Mouse (Mus musculus) C2C12 (cell line): ENCODE measurements at regions not wholly inside any gene's neighbourhood (a gene's known extent, or its start where the extent isn't known, plus 50 kb on each side); places are given as distances from the start of the nearest gene placed in this dataset.

Source experiments
- CEBPB ChIP-seq: IDR thresholded peaks from one replicate; pipeline ENCODE4 v1.6.1; 2011; ENCODE audit warnings: low read depth, mild to moderate bottlenecking, control low read depth, moderate library complexity
- CTCF ChIP-seq: IDR thresholded peaks from one replicate; pipeline ENCODE4 v1.5.1; 2011; ENCODE audit not compliant: control insufficient read depth, insufficient read depth, insufficient read length
- FOSL1 ChIP-seq: IDR thresholded peaks from one replicate; pipeline ENCODE4 v1.8.0; 2011; ENCODE audit warnings: mild to moderate bottlenecking, low read length; ENCODE audit not compliant: poor library complexity, insufficient read depth, severe bottlenecking
- MAX ChIP-seq: IDR thresholded peaks from one replicate; pipeline ENCODE4 v1.6.1; 2011; ENCODE audit warnings: mild to moderate bottlenecking, control low read depth
- MYOG ChIP-seq: IDR thresholded peaks from one replicate; pipeline ENCODE4 v1.6.1; 2011; ENCODE audit not compliant: control insufficient read depth, insufficient read length; ENCODE audit errors: extremely low read depth
- USF1 ChIP-seq: IDR thresholded peaks from one replicate; pipeline ENCODE4 v1.6.1; 2011; ENCODE audit warnings: low read depth, mild to moderate bottlenecking, control low read depth, moderate library complexity

DNA sequence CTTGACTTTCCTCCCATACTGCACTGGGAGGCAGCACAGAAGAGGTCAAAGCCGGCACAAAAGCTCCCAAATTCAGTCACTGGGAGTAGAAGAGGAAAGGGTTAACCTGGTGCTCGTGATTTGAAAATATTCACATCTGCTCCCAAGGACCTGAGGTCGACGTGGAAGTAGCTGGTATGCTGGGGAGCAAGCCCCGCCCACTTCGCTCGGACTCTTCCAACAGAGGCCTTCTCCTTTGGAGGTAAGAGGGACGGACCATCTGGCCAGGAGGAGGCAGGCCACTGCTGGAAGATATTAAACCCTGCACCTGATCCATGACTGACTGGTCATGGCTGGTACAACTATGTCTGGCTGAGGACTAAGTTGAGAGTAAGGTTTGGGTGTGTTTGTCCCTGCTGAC lies 305.7 kb downstream of the Zfp706 start:
- no peak for TF ChIP-seq CTCF
- no peak for TF ChIP-seq USF1
- TF ChIP-seq CEBPB, result no peak
- no peak for TF ChIP-seq MYOG
- no peak for TF ChIP-seq MAX
- TF ChIP-seq FOSL1, result no peak
